Mouse (Mus musculus) forebrain, embryonic 16.5 days (tissue): ENCODE data around the gene Lamb3. TPM values are rescaled to one million over a fixed set of nuclear protein-coding genes. Genes with fewer than 3 reads are reported as not detected.

Experiments
- ATAC-seq: fragments of 200-750 bp; cut with Nextera tagmentation; 2 replicates; pipeline ENCODE4 v1.8.0; 2017; ENCODE audit warnings: mild to moderate bottlenecking, moderate library complexity
- H3K27ac ChIP-seq: fragments of 300-500 bp; sonication (generic); 2 replicates; pipeline ENCODE4 v1.5.1; 2014; ENCODE audit warnings: low read length, control low read depth
- H3K27me3 ChIP-seq: fragments of 300-500 bp; sonication (generic); replicated peaks from 2 replicates; pipeline ENCODE4 v1.6.1; 2014; ENCODE audit warnings: low read length; ENCODE audit not compliant: control insufficient read depth, insufficient read depth
- H3K36me3 ChIP-seq: fragments of 300-500 bp; sonication (generic); 2 replicates; pipeline ENCODE4 v1.6.1; 2014; ENCODE audit not compliant: control insufficient read depth, insufficient read depth
- H3K4me1 ChIP-seq: fragments of 300-500 bp; sonication (generic); replicated peaks from 2 replicates; pipeline ENCODE4 v1.6.1; 2014; ENCODE audit warnings: low read length; ENCODE audit not compliant: control insufficient read depth, insufficient read depth
- H3K4me2 ChIP-seq: fragments of 300-500 bp; sonication (generic); 2 replicates; pipeline ENCODE4 v1.6.1; 2014; ENCODE audit warnings: mild to moderate bottlenecking, low read length, control low read depth
- H3K4me3 ChIP-seq: fragments of 300-500 bp; sonication (generic); replicated peaks from 2 replicates; pipeline ENCODE4 v1.5.1; 2014; ENCODE audit warnings: mild to moderate bottlenecking, low read length, control low read depth
- H3K9ac ChIP-seq: fragments of 300-500 bp; sonication (generic); replicated peaks from 2 replicates; pipeline ENCODE4 v1.6.1; 2014; ENCODE audit warnings: low read depth, low read length, control low read depth
- H3K9me3 ChIP-seq: fragments of 300-500 bp; sonication (generic); 2 replicates; pipeline ENCODE4 v1.6.1; 2016; ENCODE audit warnings: low read length; ENCODE audit not compliant: control insufficient read depth
- WGBS: fragments of 180-500 bp; shearing (Covaris S2); extraction: QIAGEN DNeasy Blood & Tissue Kit; methylation state at CpG from one replicate; pipeline ENCODE4 v1.1.7; 2014; 5-methylcytosine and 5-hydroxymethylcytosine counted together
- polyA plus RNA-seq: library from polyadenylated mRNA; unstranded; fragments of >200 nt; fragmentation: Nextera tagmentation; extraction: Ambion mirVana; gene quantifications from 2 replicates; pipeline ENCODE4 v1.2.1, GENCODE M21; 2015

The Lamb3 gene
- polyA plus RNA-seq, 1 experiment from 2014 or later, result 0.58 TPM

- H3K4me1 ChIP-seq, result no peaks in the 10 kb centered on the region
- no peak overlapping the region for H3K9ac ChIP-seq
- no peak overlapping the region for H3K27ac ChIP-seq
- WGBS, result 95% methylated on average over 2 of the region's 2 CpGs
- H3K36me3 ChIP-seq, result no peaks in the 10 kb centered on the region
- ATAC-seq, result no peak
- no peak overlapping the region for H3K4me2 ChIP-seq
- no peaks in the 10 kb centered on the region for H3K27me3 ChIP-seq
- H3K9me3 ChIP-seq, result no peaks in the 10 kb centered on the region
- H3K4me3 ChIP-seq, result no peak overlapping the region
Observed at GRCm38 (mm10) chr1:193234130-193234645, 26.7 kb downstream of the Lamb3 start.

- no peak overlapping the region for H3K27ac ChIP-seq
- no peaks in the 10 kb centered on the region for H3K9me3 ChIP-seq
- H3K4me2 ChIP-seq, result no peak overlapping the region
- no peaks in the 10 kb centered on the region for H3K4me1 ChIP-seq
- H3K27me3 ChIP-seq, result no peaks in the 10 kb centered on the region
- no peak overlapping the region for H3K9ac ChIP-seq
- H3K36me3 ChIP-seq, result no peaks in the 10 kb centered on the region
- H3K4me3 ChIP-seq, result no peak overlapping the region
- WGBS, result 91% methylated on average over 7 of the region's 7 CpGs
- no peak for ATAC-seq
Observed at GRCm38 (mm10) chr1:193234930-193235329, 27.4 kb downstream of the Lamb3 start.

DNA sequence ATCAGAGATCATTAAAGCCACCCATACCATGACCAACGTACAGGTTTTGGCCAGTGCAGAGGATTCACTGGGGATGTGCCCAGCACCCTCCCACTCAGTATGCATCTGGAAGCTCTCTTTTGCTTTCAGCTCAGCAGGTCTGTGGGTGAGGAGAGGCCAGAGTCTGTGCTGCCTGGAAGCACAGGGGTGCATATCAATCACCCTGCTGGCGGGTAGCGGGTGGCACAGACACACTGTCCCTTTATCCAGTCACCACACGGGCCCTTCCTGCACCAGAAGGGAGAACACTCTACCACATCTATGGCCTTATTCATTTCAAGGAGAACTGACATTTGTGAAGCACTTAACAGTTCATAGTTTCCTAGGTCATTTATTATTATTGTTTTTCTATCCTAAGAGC is 30.9 kb downstream of the Lamb3 start:
- Histone ChIP-seq H3K4me1 (peaks cover 12% of the 10 kb centered on the region), H3K27ac (no peak overlapping the region), H3K4me2 (no peak overlapping the region), H3K4me3 (no peak overlapping the region), H3K36me3 (no peaks in the 10 kb centered on the region), H3K27me3 (no peaks in the 10 kb centered on the region), H3K9me3 (no peaks in the 10 kb centered on the region), H3K9ac (no peak overlapping the region)
- ATAC-seq, result peak; percentile 47; the same call in 1 of the 2 replicates
- WGBS, result 56% methylated on average over 4 of the region's 4 CpGs

- Histone ChIP-seq H3K36me3 (no peaks in the 10 kb centered on the region), H3K27ac (no peak overlapping the region), H3K9me3 (no peaks in the 10 kb centered on the region), H3K4me3 (no peak overlapping the region), H3K9ac (no peak overlapping the region), H3K4me1 (peaks cover 12% of the 10 kb centered on the region), H3K27me3 (no peaks in the 10 kb centered on the region), H3K4me2 (no peak overlapping the region)
- 95% methylated on average over 4 of the region's 4 CpGs for WGBS
- ATAC-seq, result no peak
Observed at GRCm38 (mm10) chr1:193241436-193241835, 33.9 kb downstream of the Lamb3 start.

DNA sequence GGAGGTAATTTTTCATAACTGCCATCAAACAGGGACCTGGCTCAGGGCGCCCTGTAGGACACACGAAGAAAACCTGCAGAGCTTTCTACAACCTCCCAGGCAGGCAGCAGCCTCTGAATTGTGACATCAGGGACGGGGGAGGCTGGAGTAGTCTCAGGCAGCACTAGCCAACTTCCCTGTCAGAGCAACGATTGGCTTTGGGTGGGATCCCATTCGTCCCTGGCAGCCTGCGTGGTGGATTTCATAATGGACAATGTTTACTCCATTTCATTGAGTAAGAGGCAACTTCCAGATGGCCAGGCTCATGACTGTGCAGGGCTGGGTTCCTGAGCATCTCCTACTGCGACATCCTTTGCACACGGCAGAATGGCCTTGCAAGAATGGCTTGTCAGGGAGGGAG is 34.7 kb downstream of the Lamb3 start:
- H3K27me3 ChIP-seq, result no peaks in the 10 kb centered on the region
- peaks cover 12% of the 10 kb centered on the region for H3K4me1 ChIP-seq
- no peak overlapping the region for H3K4me2 ChIP-seq
- no peak overlapping the region for H3K4me3 ChIP-seq
- H3K27ac ChIP-seq, result no peak overlapping the region
- 50% methylated on average over 8 of the region's 8 CpGs for WGBS
- no peaks in the 10 kb centered on the region for H3K36me3 ChIP-seq
- peak; percentile 65 for ATAC-seq
- H3K9me3 ChIP-seq, result no peaks in the 10 kb centered on the region
- no peak overlapping the region for H3K9ac ChIP-seq

- Histone ChIP-seq H3K4me2 (no peak overlapping the region), H3K4me3 (no peak overlapping the region), H3K36me3 (no peaks in the 10 kb centered on the region), H3K9ac (no peak overlapping the region), H3K27me3 (no peaks in the 10 kb centered on the region), H3K4me1 (peaks cover 12% of the 10 kb centered on the region), H3K27ac (0 out of 2 replicates have a peak overlapping the region, but pooled peaks have one; percentile 4), H3K9me3 (no peaks in the 10 kb centered on the region)
- 43% methylated on average over 4 of the region's 4 CpGs for WGBS
- ATAC-seq, result no peak
Observed at GRCm38 (mm10) chr1:193242863-193243262, 35.4 kb downstream of the Lamb3 start.

GRCm38 (mm10) chr1:193243571-193244193 is 36.2 kb downstream of the Lamb3 start:
- 56% methylated on average over 10 of the region's 10 CpGs for WGBS
- H3K9me3 ChIP-seq, result no peaks in the 10 kb centered on the region
- H3K27me3 ChIP-seq, result no peaks in the 10 kb centered on the region
- no peak overlapping the region for H3K4me2 ChIP-seq
- H3K36me3 ChIP-seq, result no peaks in the 10 kb centered on the region
- peak overlapping the region; percentile 60; the same call in 1 of the 2 replicates for H3K27ac ChIP-seq
- peaks cover 12% of the 10 kb centered on the region for H3K4me1 ChIP-seq
- peak; percentile 68 for ATAC-seq
- no peak overlapping the region for H3K4me3 ChIP-seq
- H3K9ac ChIP-seq, result no peak overlapping the region

- Histone ChIP-seq H3K4me1 (peaks cover 12% of the 10 kb centered on the region), H3K9ac (no peak overlapping the region), H3K36me3 (no peaks in the 10 kb centered on the region), H3K27me3 (no peaks in the 10 kb centered on the region), H3K9me3 (no peaks in the 10 kb centered on the region), H3K4me2 (no peak overlapping the region), H3K27ac (peak overlapping the region; percentile 53; the same call in 1 of the 2 replicates), H3K4me3 (no peak overlapping the region)
- WGBS, result 66% methylated on average over 6 of the region's 6 CpGs
- peak; percentile 65 for ATAC-seq
Observed at GRCm38 (mm10) chr1:193244235-193244634, 36.7 kb downstream of the Lamb3 start.

- no peak for ATAC-seq
- no peak overlapping the region for H3K27ac ChIP-seq
- H3K4me3 ChIP-seq, result no peak overlapping the region
- no peak overlapping the region for H3K9ac ChIP-seq
- H3K4me1 ChIP-seq, result no peaks in the 10 kb centered on the region
- no peaks in the 10 kb centered on the region for H3K27me3 ChIP-seq
- H3K9me3 ChIP-seq, result no peaks in the 10 kb centered on the region
- 72% methylated on average over 2 of the region's 2 CpGs for WGBS
- no peak overlapping the region for H3K4me2 ChIP-seq
- no peaks in the 10 kb centered on the region for H3K36me3 ChIP-seq
Observed at GRCm38 (mm10) chr1:193250026-193250425, 42.5 kb downstream of the Lamb3 start.
